Mouse (Mus musculus) left cerebral cortex, postnatal 36 days (tissue): ENCODE data around the gene Abcb9. TPM values are rescaled to one million over a fixed set of nuclear protein-coding genes. Genes with fewer than 3 reads are reported as not detected.
A peak's percentile ranks its signal among the peaks of the same experiment; 100 is the strongest.

Experiments
- DNase-seq, 2 experiments: peaks; one replicate each; pipeline ENCODE4 v3.0.0; 2021 to 2022; ENCODE audit warnings: low spot score in 2 of 2, mixed read lengths in 1 of 2
- intact Hi-C: fragments of 180-260 bp; cut with DNase I; formaldehyde crosslinking; loops from one replicate; pipeline ENCODE4 v1.15.1; 2025
- total RNA-seq, 2 experiments: library from RNA; stranded (reverse); gene quantifications; 2 replicates each; pipeline ENCODE4 v1.2.3; 2021

The Abcb9 gene
- total RNA-seq, 2 experiments from 2014 or later, result 55.9 to 57.5 TPM

- peak; percentile 88 to 89 for DNase-seq
- intact Hi-C loops, result no loop called here
These were observed 76.0 kb downstream of the Abcb9 start for GRCm38 (mm10) chr5:124019348-124020216.

- intact Hi-C loops, result no loop called here
- no peak for DNase-seq
These were observed 76.9 kb downstream of the Abcb9 start for GRCm38 (mm10) chr5:124018651-124019050.

- DNase-seq, result no peak
- intact Hi-C loops, result no loop called here
These were observed 77.7 kb downstream of the Abcb9 start for GRCm38 (mm10) chr5:124017941-124018340.

GRCm38 (mm10) chr5:124016291-124016821, 79.2 kb downstream of the Abcb9 start:
- intact Hi-C loops, result no loop called here
- no peak for DNase-seq

- intact Hi-C loops, result no loop called here
- no peak for DNase-seq
These were observed 79.9 kb downstream of the Abcb9 start for GRCm38 (mm10) chr5:124015727-124016126.

- intact Hi-C loops, result no loop called here
- DNase-seq, result no peak
These were observed 80.8 kb downstream of the Abcb9 start for GRCm38 (mm10) chr5:124014791-124015251.

- intact Hi-C loops, result no loop called here
- no peak for DNase-seq
These were observed 81.4 kb downstream of the Abcb9 start for GRCm38 (mm10) chr5:124014180-124014579.

GRCm38 (mm10) chr5:124013747-124014146, 81.9 kb downstream of the Abcb9 start:
- intact Hi-C loops, result no loop called here
- no peak for DNase-seq

- intact Hi-C loops, result no loop called here
- DNase-seq, result no peak
These were observed 82.7 kb downstream of the Abcb9 start for GRCm38 (mm10) chr5:124012885-124013284.

- intact Hi-C loops, result no loop called here
- no peak for DNase-seq
These were observed 83.7 kb downstream of the Abcb9 start for GRCm38 (mm10) chr5:124011927-124012326.

Other genes with a start within 250 kb of the Abcb9 start
- gene Hcar2, start 230.3 kb downstream of the Abcb9 start, total RNA-seq, result not detected
- 1 to 10 TPM; 1.0 to 1.4 TPM for gene Hcar1, start 215.8 kb downstream of the Abcb9 start, total RNA-seq
- gene Denr, start 188.6 kb downstream of the Abcb9 start, total RNA-seq, result 10 to 100 TPM; 67.7 to 70.2 TPM
- 1 to 10 TPM in 1 of 2 experiments, under 1 TPM in 1; 0.76 to 1.7 TPM for gene Gm43518, start 168.4 kb downstream of the Abcb9 start, total RNA-seq
- 1 to 10 TPM; 2.0 to 4.2 TPM for gene Ccdc62, start 165.1 kb downstream of the Abcb9 start, total RNA-seq
- 10 to 100 TPM; 70.3 to 77.3 TPM for gene Hip1r, start 122.2 kb downstream of the Abcb9 start, total RNA-seq
- 10 to 100 TPM; 45.8 to 51.0 TPM for gene Vps37b, start 63.5 kb downstream of the Abcb9 start, total RNA-seq
- gene Ogfod2, start 16.5 kb upstream of the Abcb9 start, total RNA-seq, result 10 to 100 TPM; 37.3 to 37.8 TPM
- gene Arl6ip4, start 20.3 kb upstream of the Abcb9 start, total RNA-seq, result 10 to 100 TPM; 50.3 to 62.4 TPM
- 100 to 1,000 TPM; 233 to 375 TPM for gene Pitpnm2, start 154.0 kb upstream of the Abcb9 start, total RNA-seq
- gene Mphosph9, start 232.2 kb upstream of the Abcb9 start, total RNA-seq, result 10 to 100 TPM; 19.6 to 23.8 TPM
- gene 2810006K23Rik, start 232.3 kb upstream of the Abcb9 start, total RNA-seq, result 10 to 100 TPM; 14.4 to 15.4 TPM